Mouse (Mus musculus) lung, embryonic 15.5 days (tissue): ENCODE measurements at regions not wholly inside any gene's neighbourhood (a gene's known extent, or its start where the extent isn't known, plus 50 kb on each side); places are given as distances from the start of the nearest gene placed in this dataset.

ENCODE experiments used
- ATAC-seq: fragments of 200-750 bp; cut with Nextera tagmentation; 2 replicates; pipeline ENCODE4 v1.8.0; 2017; ENCODE audit warnings: moderate number of reproducible peaks, borderline replicate concordance; ENCODE audit not compliant: low FRiP score, low TSS enrichment; ENCODE audit errors: extremely low read depth
- H3K27ac ChIP-seq: fragments of 300-500 bp; sonication (generic); 2 replicates; pipeline ENCODE4 v1.5.1; 2015; ENCODE audit warnings: moderate library complexity, mild to moderate bottlenecking, inconsistent platforms
- H3K27me3 ChIP-seq: fragments of 300-500 bp; sonication (generic); 2 replicates; pipeline ENCODE4 v1.6.1; 2015; ENCODE audit warnings: inconsistent platforms
- H3K36me3 ChIP-seq: fragments of 300-500 bp; sonication (generic); 2 replicates; pipeline ENCODE4 v1.6.1; 2015; ENCODE audit warnings: inconsistent platforms
- H3K4me1 ChIP-seq: fragments of 300-500 bp; sonication (generic); 2 replicates; pipeline ENCODE4 v1.6.1; 2015; ENCODE audit warnings: inconsistent platforms
- H3K4me2 ChIP-seq: fragments of 300-500 bp; sonication (generic); 2 replicates; pipeline ENCODE4 v1.6.1; 2015; ENCODE audit warnings: inconsistent platforms, mild to moderate bottlenecking, moderate library complexity
- H3K4me3 ChIP-seq: fragments of 300-500 bp; sonication (generic); 2 replicates; pipeline ENCODE4 v1.5.1; 2015; ENCODE audit warnings: mild to moderate bottlenecking, inconsistent platforms
- H3K9ac ChIP-seq: fragments of 300-500 bp; sonication (generic); 2 replicates; pipeline ENCODE4 v1.6.1; 2015; ENCODE audit warnings: inconsistent platforms
- H3K9me3 ChIP-seq: fragments of 300-500 bp; sonication (generic); 2 replicates; pipeline ENCODE4 v1.6.1; 2016; ENCODE audit warnings: inconsistent platforms
- WGBS: fragments of 180-500 bp; shearing (Covaris S2); methylation state at CpG from one replicate; pipeline ENCODE4 v1.1.7; 2015; 5-methylcytosine and 5-hydroxymethylcytosine counted together

GRCm38 (mm10) chr12:26877284-26877683 is 408.3 kb downstream of the Cmpk2 start:
- no peak overlapping the region for H3K27ac ChIP-seq
- H3K27me3 ChIP-seq: no peaks in the 10 kb centered on the region
- H3K36me3 ChIP-seq: no peaks in the 10 kb centered on the region
- no peaks in the 10 kb centered on the region for H3K4me1 ChIP-seq
- 85% methylated on average over 3 of the region's 3 CpGs for WGBS
- H3K9ac ChIP-seq: no peak overlapping the region
- no peak for ATAC-seq
- no peak overlapping the region for H3K4me3 ChIP-seq
- H3K4me2 ChIP-seq: no peak overlapping the region
- H3K9me3 ChIP-seq: no peaks in the 10 kb centered on the region

GRCm38 (mm10) chr12:26872466-26872865 is 403.5 kb downstream of the Cmpk2 start:
- Histone ChIP-seq H3K27ac (no peak overlapping the region), H3K9ac (no peak overlapping the region), H3K4me2 (no peak overlapping the region), H3K4me3 (no peak overlapping the region), H3K27me3 (no peaks in the 10 kb centered on the region), H3K4me1 (no peaks in the 10 kb centered on the region), H3K9me3 (no peaks in the 10 kb centered on the region), H3K36me3 (no peaks in the 10 kb centered on the region)
- WGBS: 21% methylated on average over 3 of the region's 3 CpGs
- ATAC-seq: no peak

GRCm38 (mm10) chr12:26867731-26868130 is 398.7 kb downstream of the Cmpk2 start:
- no peak overlapping the region for H3K9ac ChIP-seq
- no peaks in the 10 kb centered on the region for H3K9me3 ChIP-seq
- H3K27me3 ChIP-seq: no peaks in the 10 kb centered on the region
- H3K4me3 ChIP-seq: no peak overlapping the region
- ATAC-seq: no peak
- no peak overlapping the region for H3K27ac ChIP-seq
- H3K4me1 ChIP-seq: no peaks in the 10 kb centered on the region
- no peak overlapping the region for H3K4me2 ChIP-seq
- 78% methylated on average over 6 of the region's 6 CpGs for WGBS
- no peaks in the 10 kb centered on the region for H3K36me3 ChIP-seq

GRCm38 (mm10) chr12:26855091-26855516 is 386.1 kb downstream of the Cmpk2 start:
- ATAC-seq: peak; percentile 79; the same call in 1 of the 2 replicates
- 0% methylated on average over 1 of the region's 1 CpGs for WGBS
- H3K9me3 ChIP-seq: 0 out of 2 replicates have a peak, but pooled peaks cover 4% of the 10 kb centered on the region

GRCm38 (mm10) chr12:26844917-26845316 is 375.9 kb downstream of the Cmpk2 start:
- Histone ChIP-seq H3K4me1 (no peaks in the 10 kb centered on the region), H3K9ac (no peak overlapping the region), H3K4me3 (no peak overlapping the region), H3K27ac (no peak overlapping the region), H3K27me3 (no peaks in the 10 kb centered on the region), H3K9me3 (no peaks in the 10 kb centered on the region), H3K36me3 (no peaks in the 10 kb centered on the region), H3K4me2 (no peak overlapping the region)
- WGBS: 60% methylated on average over 12 of the region's 12 CpGs
- ATAC-seq: no peak

More at GRCm38 (mm10) chr12:26855091-26855516, 386.1 kb downstream of the Cmpk2 start:
- no peak overlapping the region for H3K27ac ChIP-seq
- H3K4me3 ChIP-seq: no peak overlapping the region
- H3K36me3 ChIP-seq: no peaks in the 10 kb centered on the region
- 0 out of 2 replicates have a peak, but pooled peaks cover 6% of the 10 kb centered on the region for H3K4me1 ChIP-seq
- H3K27me3 ChIP-seq: no peaks in the 10 kb centered on the region
- H3K4me2 ChIP-seq: no peak overlapping the region
- no peak overlapping the region for H3K9ac ChIP-seq

- Histone ChIP-seq H3K4me1 (no peaks in the 10 kb centered on the region), H3K36me3 (no peaks in the 10 kb centered on the region), H3K9ac (no peak overlapping the region), H3K4me2 (no peak overlapping the region), H3K4me3 (no peak overlapping the region), H3K27me3 (no peaks in the 10 kb centered on the region), H3K27ac (no peak overlapping the region), H3K9me3 (no peaks in the 10 kb centered on the region)
- 7% methylated on average over 5 of the region's 5 CpGs for WGBS
- ATAC-seq: no peak
These were observed 373.7 kb downstream of the Cmpk2 start for GRCm38 (mm10) chr12:26842696-26843095.

GRCm38 (mm10) chr12:26821257-26821968 is 352.4 kb downstream of the Cmpk2 start:
- H3K4me2 ChIP-seq: no peak overlapping the region
- no peak overlapping the region for H3K9ac ChIP-seq
- no peak overlapping the region for H3K4me3 ChIP-seq
- WGBS: 70% methylated on average over 3 of the region's 3 CpGs
- H3K4me1 ChIP-seq: no peaks in the 10 kb centered on the region
- ATAC-seq: no peak
- H3K27ac ChIP-seq: no peak overlapping the region
- H3K9me3 ChIP-seq: no peaks in the 10 kb centered on the region
- no peaks in the 10 kb centered on the region for H3K36me3 ChIP-seq
- H3K27me3 ChIP-seq: no peaks in the 10 kb centered on the region

GRCm38 (mm10) chr12:26817866-26818265 is 348.9 kb downstream of the Cmpk2 start:
- H3K9me3 ChIP-seq: no peaks in the 10 kb centered on the region
- WGBS: 85% methylated on average over 3 of the region's 3 CpGs
- no peak overlapping the region for H3K9ac ChIP-seq
- no peaks in the 10 kb centered on the region for H3K27me3 ChIP-seq
- no peak overlapping the region for H3K27ac ChIP-seq
- no peak for ATAC-seq
- no peak overlapping the region for H3K4me2 ChIP-seq
- H3K4me3 ChIP-seq: no peak overlapping the region
- H3K4me1 ChIP-seq: no peaks in the 10 kb centered on the region
- no peaks in the 10 kb centered on the region for H3K36me3 ChIP-seq

GRCm38 (mm10) chr12:26815771-26816170 is 346.8 kb downstream of the Cmpk2 start:
- Histone ChIP-seq H3K9me3 (no peaks in the 10 kb centered on the region), H3K4me3 (no peak overlapping the region), H3K4me2 (no peak overlapping the region), H3K36me3 (no peaks in the 10 kb centered on the region), H3K9ac (no peak overlapping the region), H3K27ac (no peak overlapping the region), H3K4me1 (no peaks in the 10 kb centered on the region), H3K27me3 (no peaks in the 10 kb centered on the region)
- no peak for ATAC-seq
- WGBS: 73% methylated on average over 8 of the region's 8 CpGs

- H3K27ac ChIP-seq: no peak overlapping the region
- H3K4me3 ChIP-seq: no peak overlapping the region
- no peak overlapping the region for H3K4me2 ChIP-seq
- no peak overlapping the region for H3K9ac ChIP-seq
- no peak for ATAC-seq
- no peaks in the 10 kb centered on the region for H3K27me3 ChIP-seq
- no peaks in the 10 kb centered on the region for H3K4me1 ChIP-seq
- H3K36me3 ChIP-seq: no peaks in the 10 kb centered on the region
- no peaks in the 10 kb centered on the region for H3K9me3 ChIP-seq
- 77% methylated on average over 5 of the region's 5 CpGs for WGBS
These were observed 341.7 kb downstream of the Cmpk2 start for GRCm38 (mm10) chr12:26810565-26811177.

- Histone ChIP-seq H3K36me3 (no peaks in the 10 kb centered on the region), H3K4me3 (no peak overlapping the region), H3K27ac (no peak overlapping the region), H3K4me1 (no peaks in the 10 kb centered on the region), H3K9ac (no peak overlapping the region), H3K27me3 (no peaks in the 10 kb centered on the region), H3K9me3 (no peaks in the 10 kb centered on the region), H3K4me2 (no peak overlapping the region)
- ATAC-seq: no peak
- WGBS: 6% methylated on average over 4 of the region's 4 CpGs
These were observed 340.7 kb downstream of the Cmpk2 start for GRCm38 (mm10) chr12:26809670-26810069.

- Histone ChIP-seq H3K27ac (no peak overlapping the region), H3K27me3 (no peaks in the 10 kb centered on the region), H3K4me2 (no peak overlapping the region), H3K4me3 (no peak overlapping the region), H3K36me3 (no peaks in the 10 kb centered on the region), H3K9ac (no peak overlapping the region), H3K9me3 (no peaks in the 10 kb centered on the region), H3K4me1 (no peaks in the 10 kb centered on the region)
- no peak for ATAC-seq
- WGBS: 81% methylated on average over 5 of the region's 5 CpGs
These were observed 333.5 kb downstream of the Cmpk2 start for GRCm38 (mm10) chr12:26802542-26802941.
